Comparison of ENCODE assay signal across 8 mouse cellular contexts in the genomic region with DNA sequence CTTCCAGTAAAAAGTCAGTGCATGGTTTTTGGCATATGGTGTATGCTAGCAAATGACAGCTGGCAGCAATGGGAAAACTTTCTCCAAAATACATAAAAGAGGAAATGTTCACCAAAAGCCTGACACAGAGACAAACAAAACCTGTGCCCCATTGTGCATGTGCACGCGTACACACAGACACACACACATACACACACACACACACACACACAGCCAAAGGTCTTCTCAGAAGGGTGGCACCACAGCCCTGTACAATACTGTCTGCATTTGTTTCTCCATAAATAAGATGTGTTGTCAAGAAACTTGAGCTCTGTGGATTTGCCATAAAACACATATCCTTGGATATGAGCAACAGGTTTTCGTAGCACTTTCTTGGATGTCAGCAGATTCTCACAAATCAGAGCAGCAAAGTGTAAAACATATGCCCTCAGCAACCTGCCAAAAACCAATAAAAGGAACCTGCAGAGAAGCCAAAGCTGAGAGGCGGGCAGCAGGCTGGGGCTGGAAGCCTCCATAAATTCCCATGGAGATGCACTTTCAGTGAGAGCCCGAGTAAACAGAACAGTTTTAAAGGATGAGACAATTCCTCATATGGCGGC.
DNase-seq lines count a peak whose midpoint lies in the region; ATAC-seq lines count a peak whose summit lies in the region.

No protein-coding gene starts in this region.

- no peak for ATAC-seq in granulocyte monocyte progenitor cell, adult 5-6 weeks (replicated peaks; ENCODE audit: poor library complexity, severe bottlenecking)

- DNase-seq in kidney, postnatal 4 days, result peak; percentile 17 to 31
- DNase-seq in kidney, postnatal 10 days, result no peak
- peak; percentile 65 to 67 for DNase-seq in cerebellum, postnatal 36 days
- peak; percentile 47 to 60 for DNase-seq in layer of hippocampus, postnatal 10 days (ENCODE audit: low spot score in 2 of 2)
- DNase-seq in right cerebral cortex, postnatal 25 days, result peak; percentile 55
- no peak for DNase-seq in thymus, postnatal 25 days
- no peak for DNase-seq in embryo, embryonic 10.5 days (ENCODE audit: low spot score)

Comparison
In these comparisons a context has a peak if more than half of its experiments do, and no peak if none do; other contexts are left out.
1. DNase-seq: peak in kidney, postnatal 4 days (2 of 2), cerebellum, postnatal 36 days (2 of 2), layer of hippocampus, postnatal 10 days (2 of 2) and right cerebral cortex, postnatal 25 days (single experiment); none in kidney, postnatal 10 days (single experiment), thymus, postnatal 25 days (single experiment) and embryo, embryonic 10.5 days (single experiment).